Comparison of ENCODE assay signal across 25 mouse cellular contexts in genomic region chr4:125319343-125319742, GRCm38 (mm10).
DNase-seq lines count a peak whose midpoint lies in the region; ATAC-seq and TF ChIP-seq lines count a peak whose summit lies in the region.
"Had no signal": no experiment of that assay in that cellular context is flagged by ENCODE, and none has a peak within 500 bp of the region (broad histone marks: within the 10 kb centered on the region; RNA-seq: fewer than 3 reads in every experiment).

No protein-coding gene starts in this region.

- intact Hi-C loops in heart, adult 2 months (cut with DNase I): no loop called here

- no peak overlapping the region for H3K9ac ChIP-seq in heart, adult 2 months (ENCODE audit: low read depth, low read length)
- H3K9ac ChIP-seq in midbrain, embryonic 16.5 days (ENCODE audit: low read depth, low read length): no peak overlapping the region
- no peak overlapping the region for H3K9ac ChIP-seq in midbrain, postnatal 0 days (replicated peaks; ENCODE audit: low read length, poor library complexity, severe bottlenecking)
- no peak overlapping the region for H3K9ac ChIP-seq in forebrain, embryonic 16.5 days (replicated peaks; ENCODE audit: low read depth, low read length)
- H3K9ac ChIP-seq: heart, embryonic 15.5 days; intestine, embryonic 15.5 days; liver, embryonic 12.5 days; liver, postnatal 0 days; midbrain, embryonic 13.5 days had no signal

- 62% methylated on average over 5 of the region's 5 CpGs for WGBS in heart, adult 2 months
- 20% methylated on average over 5 of the region's 5 CpGs for WGBS in midbrain, embryonic 16.5 days
- 37% methylated on average over 5 of the region's 5 CpGs for WGBS in midbrain, postnatal 0 days
- 6% methylated on average over 5 of the region's 5 CpGs for WGBS in forebrain, embryonic 16.5 days

- no peaks in the 10 kb centered on the region for H3K27me3 ChIP-seq in heart, adult 2 months (ENCODE audit: control insufficient read depth, insufficient read depth, low read length)
- H3K27me3 ChIP-seq in midbrain, embryonic 16.5 days (ENCODE audit: control insufficient read depth, insufficient read depth, low read depth, low read length): no peaks in the 10 kb centered on the region
- H3K27me3 ChIP-seq in midbrain, postnatal 0 days (ENCODE audit: insufficient read depth, low read length): no peaks in the 10 kb centered on the region
- H3K27me3 ChIP-seq in forebrain, embryonic 16.5 days (replicated peaks; ENCODE audit: control insufficient read depth, insufficient read depth, low read length): no peaks in the 10 kb centered on the region

- H3K9me3 ChIP-seq in midbrain, embryonic 16.5 days (replicated peaks; ENCODE audit: control insufficient read depth, low read length, poor library complexity, severe bottlenecking): no peaks in the 10 kb centered on the region
- no peaks in the 10 kb centered on the region for H3K9me3 ChIP-seq in midbrain, postnatal 0 days (ENCODE audit: low read length)
- H3K9me3 ChIP-seq in forebrain, embryonic 16.5 days (ENCODE audit: control insufficient read depth, low read length): no peaks in the 10 kb centered on the region
- H3K9me3 ChIP-seq: heart, embryonic 15.5 days; intestine, embryonic 15.5 days; liver, embryonic 12.5 days; midbrain, embryonic 13.5 days had no signal

- peak; percentile 46 for DNase-seq in heart, adult 11 months
- DNase-seq in heart, adult 2 months: no peak
- no peak for DNase-seq in midbrain, postnatal 0 days (ENCODE audit: low spot score)
- no peak for DNase-seq in testis, postnatal 14 days (ENCODE audit: low spot score)
- DNase-seq in adrenal gland, adult 8-10 months: no peak
- no peak for DNase-seq in adrenal gland, postnatal 36 days
- DNase-seq: adrenal gland, postnatal 14 days; cerebellum, adult 2 months; cerebellum, postnatal 36 days; kidney, adult 2 months; kidney, postnatal 36 days; layer of hippocampus, postnatal 36 days; left cerebral cortex, postnatal 4 days; liver, postnatal 0 days; lung, postnatal 4 days had no signal

- no peak overlapping the region for H3K4me3 ChIP-seq in heart, adult 2 months
- H3K4me3 ChIP-seq in midbrain, embryonic 16.5 days (ENCODE audit: low read depth, low read length): no peak overlapping the region
- no peak overlapping the region for H3K4me3 ChIP-seq in midbrain, postnatal 0 days (ENCODE audit: low read depth, low read length)
- no peak overlapping the region for H3K4me3 ChIP-seq in forebrain, embryonic 16.5 days (replicated peaks; ENCODE audit: low read length)
- H3K4me3 ChIP-seq: heart, embryonic 15.5 days; intestine, embryonic 15.5 days; layer of hippocampus, adult 2 months; liver, embryonic 12.5 days; megakaryocyte, embryonic 14.5 days; midbrain, embryonic 13.5 days had no signal

- ATAC-seq in midbrain, embryonic 16.5 days: no peak
- ATAC-seq in midbrain, postnatal 0 days (ENCODE audit: low FRiP score): no peak
- peak; percentile 71 for ATAC-seq in forebrain, embryonic 16.5 days
- ATAC-seq: intestine, embryonic 15.5 days; liver, embryonic 12.5 days; liver, postnatal 0 days; midbrain, embryonic 13.5 days; Patski had no signal

- TF ChIP-seq EP300 in heart, adult 2 months (IDR thresholded peaks at IDR 0.05; ENCODE audit: insufficient read depth, low read depth, low read length): no peak

- no peaks in the 10 kb centered on the region for H3K79me2 ChIP-seq in heart, adult 2 months (replicated peaks; ENCODE audit: control insufficient read depth, insufficient read depth, low read length)

- no peak overlapping the region for H3K27ac ChIP-seq in heart, adult 2 months
- H3K27ac ChIP-seq in midbrain, embryonic 16.5 days (ENCODE audit: low read length): peak overlapping the region; percentile 17; the same call in 1 of the 2 replicates
- no peak overlapping the region; the same call in 1 of the 2 replicates for H3K27ac ChIP-seq in midbrain, postnatal 0 days (ENCODE audit: low read depth, low read length)
- H3K27ac ChIP-seq in forebrain, embryonic 16.5 days (ENCODE audit: low read length): peak overlapping the region; percentile 56
- H3K27ac ChIP-seq: heart, embryonic 15.5 days; intestine, embryonic 15.5 days; layer of hippocampus, adult 2 months; liver, embryonic 12.5 days; midbrain, embryonic 13.5 days had no signal

- TF ChIP-seq CTCF in heart, adult 2 months (IDR thresholded peaks at IDR 0.05): no peak
- no peak for TF ChIP-seq CTCF in midbrain, postnatal 0 days (IDR thresholded peaks at IDR 0.05)

- H3K4me1 ChIP-seq in heart, adult 2 months (ENCODE audit: control insufficient read depth, insufficient read depth, low read length): no peaks in the 10 kb centered on the region
- peaks cover 10% of the 10 kb centered on the region for H3K4me1 ChIP-seq in midbrain, embryonic 16.5 days (ENCODE audit: control insufficient read depth, insufficient read depth, low read length)
- H3K4me1 ChIP-seq in midbrain, postnatal 0 days (ENCODE audit: insufficient read depth, low read length): peaks cover 4% of the 10 kb centered on the region; the same call in 1 of the 2 replicates
- H3K4me1 ChIP-seq in forebrain, embryonic 16.5 days (replicated peaks; ENCODE audit: control insufficient read depth, insufficient read depth, low read length): peaks cover 38% of the 10 kb centered on the region
- H3K4me1 ChIP-seq: heart, embryonic 15.5 days; intestine, embryonic 15.5 days; liver, embryonic 12.5 days had no signal

- no peak for TF ChIP-seq POLR2A in heart, adult 2 months (IDR thresholded peaks at IDR 0.05; ENCODE audit: insufficient read depth, low read depth, low read length)

- H3K36me3 ChIP-seq in heart, adult 2 months (ENCODE audit: control insufficient read depth, insufficient read depth, low read length): no peaks in the 10 kb centered on the region
- no peaks in the 10 kb centered on the region for H3K36me3 ChIP-seq in midbrain, embryonic 16.5 days (ENCODE audit: control insufficient read depth, insufficient read depth, low read length)
- H3K36me3 ChIP-seq in midbrain, postnatal 0 days (ENCODE audit: insufficient read depth, low read length): no peaks in the 10 kb centered on the region
- H3K36me3 ChIP-seq in forebrain, embryonic 16.5 days (ENCODE audit: control insufficient read depth, insufficient read depth): no peaks in the 10 kb centered on the region
- H3K36me3 ChIP-seq: G1E; heart, embryonic 15.5 days; intestine, embryonic 15.5 days; liver, embryonic 12.5 days; midbrain, embryonic 13.5 days had no signal

- no peak overlapping the region for H3K4me2 ChIP-seq in midbrain, embryonic 16.5 days (ENCODE audit: low read length)
- no peak overlapping the region for H3K4me2 ChIP-seq in midbrain, postnatal 0 days (ENCODE audit: low read depth, low read length, poor library complexity, severe bottlenecking)
- no peak overlapping the region for H3K4me2 ChIP-seq in forebrain, embryonic 16.5 days (ENCODE audit: low read length)
- H3K4me2 ChIP-seq: heart, embryonic 15.5 days; intestine, embryonic 15.5 days; liver, embryonic 12.5 days; midbrain, embryonic 13.5 days had no signal

Comparison
In these comparisons a context has a peak if more than half of its experiments do, and no peak if none do; other contexts are left out.
1. H3K27ac ChIP-seq: peak in midbrain, embryonic 16.5 days (single experiment) and forebrain, embryonic 16.5 days (single experiment); none in heart, adult 2 months (single experiment) and midbrain, postnatal 0 days (single experiment).